19 mouse cellular contexts compared by ENCODE assay signal in the genomic region with DNA sequence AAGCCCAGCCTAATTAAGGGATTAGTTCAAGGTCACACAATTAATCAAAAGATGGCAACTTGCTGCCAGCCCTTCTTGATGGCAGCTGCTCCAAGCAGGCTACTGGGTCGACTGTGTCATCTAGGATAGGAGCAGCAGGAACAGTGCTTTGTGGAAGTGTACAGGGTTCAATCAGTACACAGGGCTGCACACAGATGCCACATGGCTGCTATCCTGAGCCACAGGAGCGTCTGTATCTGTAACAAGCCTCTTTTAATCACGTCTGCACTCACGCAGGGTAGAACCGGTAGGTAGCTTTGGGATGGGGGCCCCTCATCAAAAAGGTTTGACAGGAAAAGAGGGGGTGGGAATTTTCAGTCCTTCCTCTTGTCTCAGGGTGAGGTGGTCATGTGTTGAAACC.
"Had no signal": no experiment of that assay in that cellular context is flagged by ENCODE, and none has a peak within 500 bp of the region (broad histone marks: within the 10 kb centered on the region; RNA-seq: fewer than 3 reads in every experiment).

No protein-coding gene starts in this region.

- ATAC-seq: liver, postnatal 0 days; lung, postnatal 0 days had no signal

- H3K4me1 ChIP-seq: kidney, embryonic 15.5 days; limb, embryonic 12.5 days; limb, embryonic 15.5 days; neural tube, embryonic 12.5 days; neural tube, embryonic 15.5 days; stomach, embryonic 15.5 days had no signal

- H3K4me3 ChIP-seq: kidney, embryonic 15.5 days; limb, embryonic 12.5 days; limb, embryonic 15.5 days; neural tube, embryonic 12.5 days; neural tube, embryonic 15.5 days; stomach, embryonic 15.5 days had no signal

- H3K4me2 ChIP-seq: kidney, embryonic 15.5 days; limb, embryonic 12.5 days; limb, embryonic 15.5 days; liver, embryonic 11.5 days; lung, embryonic 14.5 days; neural tube, embryonic 12.5 days; neural tube, embryonic 15.5 days; stomach, embryonic 15.5 days had no signal

- H3K27ac ChIP-seq: kidney, embryonic 15.5 days; limb, embryonic 12.5 days; limb, embryonic 15.5 days; liver, embryonic 14.5 days; macrophage; neural tube, embryonic 12.5 days; neural tube, embryonic 15.5 days; stomach, embryonic 15.5 days had no signal

- H3K27me3 ChIP-seq: kidney, embryonic 15.5 days; limb, embryonic 12.5 days; limb, embryonic 15.5 days; neural tube, embryonic 12.5 days; neural tube, embryonic 15.5 days; stomach, embryonic 15.5 days had no signal

- H3K9me3 ChIP-seq: kidney, embryonic 15.5 days; limb, embryonic 12.5 days; limb, embryonic 15.5 days; neural tube, embryonic 12.5 days; neural tube, embryonic 15.5 days; stomach, embryonic 15.5 days had no signal

- DNase-seq: kidney, postnatal 4 days; left cerebral cortex, postnatal 4 days; liver, postnatal 0 days; lung, embryonic 14.5 days; right cerebral cortex, adult 18-20 months; right cerebral cortex, postnatal 14 days; right cerebral cortex, postnatal 4 days; spleen, adult 18-20 months; thymus, postnatal 25 days had no signal

- H3K9ac ChIP-seq: kidney, embryonic 15.5 days; limb, embryonic 12.5 days; limb, embryonic 15.5 days; liver, embryonic 14.5 days; liver, postnatal 0 days; lung, embryonic 14.5 days; neural tube, embryonic 12.5 days; neural tube, embryonic 15.5 days; stomach, embryonic 15.5 days had no signal
